Mouse (Mus musculus): ENCODE results near the gene Stambpl1.

The Stambpl1 gene

DNA sequence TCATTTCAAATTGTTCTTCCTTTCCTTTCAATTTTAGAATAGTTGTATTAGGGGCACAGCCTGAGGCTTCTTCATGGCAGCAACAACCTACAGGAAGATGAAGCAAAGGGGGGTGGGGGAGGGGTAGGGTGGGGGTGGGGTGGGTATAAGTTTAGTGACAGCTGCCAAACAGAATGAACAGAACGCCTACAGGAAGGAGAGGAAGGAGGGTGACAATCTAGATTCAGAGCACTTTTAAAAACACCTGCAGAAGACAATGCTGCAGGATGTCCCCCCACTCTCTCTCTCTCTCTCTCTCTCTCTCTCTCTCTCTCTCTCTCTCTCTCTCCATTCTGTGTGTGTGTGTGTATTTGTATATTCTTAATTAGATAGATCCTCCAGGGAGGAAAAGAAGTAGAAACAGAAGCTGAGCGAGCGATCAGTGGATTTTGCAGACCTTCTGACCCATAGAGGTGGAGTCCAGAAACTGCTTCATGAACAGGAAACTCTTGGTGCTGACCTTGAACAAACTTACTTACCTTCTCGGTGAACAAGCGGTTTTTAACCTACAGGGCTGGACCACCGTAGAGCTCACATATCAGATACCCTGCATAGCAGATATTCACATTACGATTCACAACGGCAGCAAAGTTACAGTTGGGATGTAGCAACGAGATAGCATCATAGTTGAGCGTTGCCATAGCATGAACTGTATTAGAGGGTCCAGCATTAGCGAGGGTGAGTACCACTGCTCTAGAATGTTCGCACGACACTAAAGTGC is 95.8 kb downstream of the Stambpl1 start:
- DNase-seq = no peak

DNA sequence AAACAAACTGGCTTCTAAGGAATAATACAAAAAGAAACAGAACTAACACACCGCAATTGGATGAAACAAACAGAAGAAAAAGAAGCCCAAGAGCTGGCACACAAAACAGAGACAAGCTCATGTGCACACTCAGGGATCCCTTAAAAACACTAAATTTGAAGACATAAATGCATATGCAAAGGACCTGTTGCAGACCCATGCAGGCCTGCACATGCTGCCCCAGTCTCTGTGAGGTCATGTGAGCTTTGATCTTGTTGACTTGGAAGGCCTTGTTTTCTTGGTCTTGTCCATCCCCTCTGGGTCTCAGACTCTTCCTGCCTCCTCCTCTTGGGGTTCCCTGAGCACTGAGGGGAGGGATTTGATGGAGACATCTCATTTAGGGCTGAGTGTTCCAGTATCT is 96.7 kb downstream of the Stambpl1 start:
- no peak for DNase-seq

Data from cerebellum, adult 9-11 months (tissue).